Mouse (Mus musculus): ENCODE data around the gene Rbm28.

- TF ChIP-seq POLR2A (IDR thresholded peaks at IDR 0.05; ENCODE audit: borderline replicate concordance, low read depth, low read length) (no peak), CTCF (IDR thresholded peaks at IDR 0.05; ENCODE audit: low read depth, low read length) (no peak)
Measured at GRCm38 (mm10) chr6:29195846-29196698, 31.3 kb upstream of the Rbm28 start.

All from bone marrow macrophage, adult 2 months (primary cell).